Mouse (Mus musculus): ENCODE data around the gene 4930519G04Rik.
"Not testable (repeated sequence)": the region's sequence is repeated elsewhere in the genome, so short reads cannot be mapped to it uniquely, and the experiment has no call there.

GRCm38 (mm10) chr5:114844371-114844770 lies 9.1 kb upstream of the 4930519G04Rik start:
- not testable (repeated sequence) for TF ChIP-seq POLR2A, CTCF (IDR thresholded peaks at IDR 0.05; ENCODE audit: extremely low read depth, insufficient read depth, low read length)
